13 mouse cellular contexts compared by ENCODE assay signal in genomic region chr16:45945174-45945631, GRCm38 (mm10). TPM values are rescaled to one million over a fixed set of nuclear protein-coding genes. Genes with fewer than 3 reads are reported as not detected.
DNase-seq lines count a peak whose midpoint lies in the region; ATAC-seq and TF ChIP-seq lines count a peak whose summit lies in the region.
"Had no signal": no experiment of that assay in that cellular context is flagged by ENCODE, and none has a peak within 500 bp of the region (broad histone marks: within the 10 kb centered on the region; RNA-seq: fewer than 3 reads in every experiment).

No protein-coding gene starts in this region.

- WGBS in forebrain, embryonic 11.5 days: 63% methylated on average over 11 of the region's 11 CpGs
- 70% methylated on average over 11 of the region's 11 CpGs for WGBS in forebrain, postnatal 0 days
- WGBS in kidney, embryonic 16.5 days: 11% methylated on average over 11 of the region's 11 CpGs
- WGBS in neural tube, embryonic 12.5 days: 28% methylated on average over 11 of the region's 11 CpGs

- in situ Hi-C loops in Patski (cut with MboI; ENCODE audit: low pct_unique_long_range_greater_than_20kb): no loop called here

- POLR2A ChIA-PET in Patski (lab: Charles Lee): interaction anchor here (0.6 to 1.0 kb wide), 3 partner anchors 14 to 153 kb away, joined by 3 to 5 read pairs (median 3); no protein-coding TSS in a partner anchor

- no peak for DNase-seq in forebrain, embryonic 11.5 days (ENCODE audit: low spot score)
- no peak for DNase-seq in forebrain, postnatal 0 days
- DNase-seq in Patski (ENCODE audit: low read depth, low spot score): no peak
- no peak for DNase-seq in layer of hippocampus, postnatal 25 days (ENCODE audit: extremely low spot score in 1 of 2, low spot score in 1 of 2)
- DNase-seq in left cerebral cortex, adult 8-10 months (ENCODE audit: low spot score in 2 of 2): no peak
- DNase-seq in left cerebral cortex, postnatal 25 days (ENCODE audit: low spot score in 2 of 2): no peak
- DNase-seq: adrenal gland, adult 2 months; lung, embryonic 14.5 days had no signal

- H3K4me2 ChIP-seq in forebrain, embryonic 11.5 days (ENCODE audit: low read depth, low read length, severe bottlenecking): no peak overlapping the region
- no peak overlapping the region for H3K4me2 ChIP-seq in forebrain, postnatal 0 days (ENCODE audit: low read depth)
- peak overlapping the region; percentile 38 for H3K4me2 ChIP-seq in kidney, embryonic 16.5 days (replicated peaks; ENCODE audit: low read depth, low read length)
- peak overlapping the region; percentile 28 for H3K4me2 ChIP-seq in neural tube, embryonic 12.5 days (replicated peaks)
- H3K4me2 ChIP-seq: hindbrain, embryonic 12.5 days; lung, embryonic 14.5 days had no signal

- H3K9ac ChIP-seq in forebrain, embryonic 11.5 days (ENCODE audit: low read length): no peak overlapping the region
- H3K9ac ChIP-seq in forebrain, postnatal 0 days: no peak overlapping the region
- H3K9ac ChIP-seq in kidney, embryonic 16.5 days (replicated peaks; ENCODE audit: low read length): peak overlapping the region; percentile 46; the same call in 1 of the 2 replicates
- H3K9ac ChIP-seq in neural tube, embryonic 12.5 days: no peak overlapping the region
- H3K9ac ChIP-seq: hindbrain, embryonic 12.5 days; lung, embryonic 14.5 days had no signal

- no peak overlapping the region for H3K4me3 ChIP-seq in forebrain, embryonic 11.5 days (ENCODE audit: low read depth, low read length)
- no peak overlapping the region for H3K4me3 ChIP-seq in forebrain, postnatal 0 days (ENCODE audit: low read depth, low read length)
- H3K4me3 ChIP-seq in kidney, embryonic 16.5 days (ENCODE audit: low read length): 0 out of 2 replicates have a peak overlapping the region, but pooled peaks have one; percentile 1
- no peak overlapping the region for H3K4me3 ChIP-seq in neural tube, embryonic 12.5 days
- H3K4me3 ChIP-seq: heart, embryonic 10.5 days; hindbrain, embryonic 12.5 days; megakaryocyte, embryonic 14.5 days had no signal

- H3K4me1 ChIP-seq in forebrain, embryonic 11.5 days (replicated peaks; ENCODE audit: control insufficient read depth, insufficient read depth, low read length): no peaks in the 10 kb centered on the region
- H3K4me1 ChIP-seq in forebrain, postnatal 0 days (ENCODE audit: insufficient read depth): no peaks in the 10 kb centered on the region
- H3K4me1 ChIP-seq in kidney, embryonic 16.5 days (ENCODE audit: insufficient read depth, low read length): peaks cover 21% of the 10 kb centered on the region
- H3K4me1 ChIP-seq in neural tube, embryonic 12.5 days: 0 out of 2 replicates have a peak, but pooled peaks cover 5% of the 10 kb centered on the region
- H3K4me1 ChIP-seq: hindbrain, embryonic 12.5 days; megakaryocyte, embryonic 14.5 days had no signal

- CTCF ChIA-PET in Patski (lab: Charles Lee): no interaction called here

- H3K27me3 ChIP-seq in forebrain, embryonic 11.5 days (ENCODE audit: control insufficient read depth, insufficient read depth, low read length): no peaks in the 10 kb centered on the region
- H3K27me3 ChIP-seq in forebrain, postnatal 0 days (ENCODE audit: insufficient read depth, low read length): no peaks in the 10 kb centered on the region
- no peaks in the 10 kb centered on the region for H3K27me3 ChIP-seq in Patski
- no peaks in the 10 kb centered on the region for H3K27me3 ChIP-seq in kidney, embryonic 16.5 days (ENCODE audit: insufficient read depth, low read length)
- no peaks in the 10 kb centered on the region for H3K27me3 ChIP-seq in neural tube, embryonic 12.5 days (replicated peaks)
- H3K27me3 ChIP-seq: hindbrain, embryonic 12.5 days; megakaryocyte, embryonic 14.5 days had no signal

- H3K9me3 ChIP-seq in forebrain, embryonic 11.5 days (ENCODE audit: control insufficient read depth, low read length): no peaks in the 10 kb centered on the region
- no peaks in the 10 kb centered on the region for H3K9me3 ChIP-seq in forebrain, postnatal 0 days (ENCODE audit: low read length)
- H3K9me3 ChIP-seq in kidney, embryonic 16.5 days (ENCODE audit: low read length): no peaks in the 10 kb centered on the region
- no peaks in the 10 kb centered on the region for H3K9me3 ChIP-seq in neural tube, embryonic 12.5 days
- H3K9me3 ChIP-seq: heart, embryonic 10.5 days; hindbrain, embryonic 12.5 days had no signal

- H3K36me3 ChIP-seq in forebrain, embryonic 11.5 days (ENCODE audit: control insufficient read depth, insufficient read depth, low read length): no peaks in the 10 kb centered on the region
- no peaks in the 10 kb centered on the region for H3K36me3 ChIP-seq in forebrain, postnatal 0 days (ENCODE audit: insufficient read depth)
- H3K36me3 ChIP-seq in kidney, embryonic 16.5 days (ENCODE audit: insufficient read depth, low read length): no peaks in the 10 kb centered on the region
- no peaks in the 10 kb centered on the region for H3K36me3 ChIP-seq in neural tube, embryonic 12.5 days
- H3K36me3 ChIP-seq: heart, embryonic 10.5 days; hindbrain, embryonic 12.5 days had no signal

- intact Hi-C loops in left cerebral cortex, postnatal 25 days (cut with DNase I): no loop called here

- no peak overlapping the region for H3K27ac ChIP-seq in forebrain, embryonic 11.5 days (ENCODE audit: low read depth, low read length)
- no peak overlapping the region for H3K27ac ChIP-seq in forebrain, postnatal 0 days (ENCODE audit: low read depth, low read length)
- H3K27ac ChIP-seq in kidney, embryonic 16.5 days (ENCODE audit: low read length): peak overlapping the region; percentile 83
- no peak overlapping the region for H3K27ac ChIP-seq in neural tube, embryonic 12.5 days
- H3K27ac ChIP-seq: heart, embryonic 10.5 days; hindbrain, embryonic 12.5 days had no signal

- ATAC-seq in forebrain, embryonic 11.5 days (replicated peaks; ENCODE audit: low FRiP score): 0 out of 2 replicates have a peak, but pooled peaks have one; percentile 27
- no peak for ATAC-seq in forebrain, postnatal 0 days
- ATAC-seq in Patski: peak; percentile 52
- ATAC-seq in kidney, embryonic 16.5 days (ENCODE audit: low FRiP score, low TSS enrichment): peak; percentile 92
- no peak for ATAC-seq in neural tube, embryonic 12.5 days (ENCODE audit: low FRiP score, low read depth)

- no peak for TF ChIP-seq CTCF in forebrain, postnatal 0 days (IDR thresholded peaks at IDR 0.05; ENCODE audit: low read depth)
- TF ChIP-seq CTCF in Patski (IDR thresholded peaks at IDR 0.05): no peak

RNA-seq across cellular contexts. Expression of gene Phldb2, which starts 8.2 kb away (rescaled TPM):
- polyA plus RNA-seq in forebrain, embryonic 11.5 days (2014; fragmentation: Nextera tagmentation; extraction: Ambion mirVana): 29.0 and 31.5 TPM in 2 replicates
- total RNA-seq in forebrain, postnatal 0 days (2014; rRNA removed): 6.0 and 25.2 TPM in 2 replicates
- 3.1 and 4.2 TPM in 2 replicates for polyA plus RNA-seq in forebrain, postnatal 0 days (2015; fragmentation: Nextera tagmentation; extraction: Ambion mirVana)
- polyA plus RNA-seq in Patski (2021): 200 TPM
- 89.6 and 90.1 TPM in 2 replicates for polyA plus RNA-seq in kidney, embryonic 16.5 days (2015; fragmentation: Nextera tagmentation; extraction: Ambion mirVana)
- 31.8 and 32.9 TPM in 2 replicates for polyA plus RNA-seq in neural tube, embryonic 12.5 days (2016; fragmentation: Nextera tagmentation; extraction: Ambion mirVana)
- 1 to 10 TPM; 4.7 to 7.0 TPM for total RNA-seq in layer of hippocampus, postnatal 25 days (2021)
- total RNA-seq in left cerebral cortex, adult 8-10 months (2022): 1 to 10 TPM; 6.1 to 8.0 (median 7.6) TPM
- 1 to 10 TPM; 8.0 to 8.2 TPM for total RNA-seq in left cerebral cortex, postnatal 25 days (2021)

Comparison
In these comparisons a context has a peak if more than half of its experiments do, and no peak if none do; other contexts are left out.
1. ATAC-seq: peak in forebrain, embryonic 11.5 days (single experiment), Patski (single experiment) and kidney, embryonic 16.5 days (single experiment); none in forebrain, postnatal 0 days (single experiment) and neural tube, embryonic 12.5 days (single experiment).
2. H3K4me2 ChIP-seq: peak in kidney, embryonic 16.5 days (single experiment) and neural tube, embryonic 12.5 days (single experiment); none in forebrain, embryonic 11.5 days (single experiment) and forebrain, postnatal 0 days (single experiment).